Mouse (Mus musculus) skeletal muscle tissue, adult 2 months (tissue): ENCODE results near the gene Pld4.

ENCODE experiments used
- DNase-seq: peaks from one replicate; pipeline ENCODE4 v3.0.0-alpha.2; 2012; ENCODE audit warnings: low read depth, low spot score

The Pld4 gene

GRCm38 (mm10) chr12:112760154-112760926, at the start of gene Pld4:
Gene Pld4, plus strand, starts transcription at chr12:112760655.
- DNase-seq: no peak

- no peak for DNase-seq
Measured at GRCm38 (mm10) chr12:112713984-112714383, 46.5 kb upstream of the Pld4 start.

DNA sequence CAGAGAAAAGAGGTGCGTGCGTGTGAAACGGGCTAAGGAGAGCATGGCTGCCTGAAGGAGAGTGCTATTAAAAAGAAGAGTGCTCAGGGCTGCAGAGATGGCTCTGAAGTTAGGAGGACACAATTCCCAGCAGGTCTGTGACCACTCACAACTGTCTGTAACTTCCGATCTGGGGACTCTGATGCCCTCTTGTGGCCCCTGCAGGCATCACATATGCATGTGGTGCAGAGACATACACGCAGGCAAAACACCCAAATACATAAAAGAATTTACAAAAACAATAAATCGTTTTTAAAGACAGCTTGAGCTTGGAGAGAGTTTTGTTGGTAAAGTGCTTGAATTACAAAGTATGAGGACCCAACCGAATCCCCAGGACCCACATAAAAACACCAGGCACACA, 43.3 kb upstream of the Pld4 start:
- DNase-seq: no peak

- no peak for DNase-seq
Measured at GRCm38 (mm10) chr12:112718995-112719394, 41.5 kb upstream of the Pld4 start.

DNA sequence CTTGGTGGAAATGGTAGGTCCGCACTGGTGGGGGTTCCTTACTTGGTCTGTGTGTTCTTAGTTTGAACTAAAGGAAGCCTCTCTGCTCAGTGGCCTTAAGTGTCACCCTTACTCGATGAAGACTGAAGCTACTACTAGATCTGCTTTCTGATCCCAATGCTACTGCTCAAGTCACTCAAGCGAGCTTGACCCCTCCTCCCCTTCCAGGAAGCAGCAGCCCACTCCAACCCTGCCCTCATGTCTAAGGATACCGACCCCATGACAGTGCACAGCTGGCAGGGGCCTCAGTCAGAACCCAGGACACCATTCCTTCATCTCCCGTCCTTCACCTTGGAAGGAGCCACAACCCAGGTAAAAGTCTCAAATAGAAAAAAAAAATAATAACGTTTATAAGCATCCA, 40.2 kb upstream of the Pld4 start, which contains the start of gene Cep170b:
Gene Cep170b (plus strand): TSS at position 240 of the 400 bp plus-strand sequence.
- no peak for DNase-seq

DNA sequence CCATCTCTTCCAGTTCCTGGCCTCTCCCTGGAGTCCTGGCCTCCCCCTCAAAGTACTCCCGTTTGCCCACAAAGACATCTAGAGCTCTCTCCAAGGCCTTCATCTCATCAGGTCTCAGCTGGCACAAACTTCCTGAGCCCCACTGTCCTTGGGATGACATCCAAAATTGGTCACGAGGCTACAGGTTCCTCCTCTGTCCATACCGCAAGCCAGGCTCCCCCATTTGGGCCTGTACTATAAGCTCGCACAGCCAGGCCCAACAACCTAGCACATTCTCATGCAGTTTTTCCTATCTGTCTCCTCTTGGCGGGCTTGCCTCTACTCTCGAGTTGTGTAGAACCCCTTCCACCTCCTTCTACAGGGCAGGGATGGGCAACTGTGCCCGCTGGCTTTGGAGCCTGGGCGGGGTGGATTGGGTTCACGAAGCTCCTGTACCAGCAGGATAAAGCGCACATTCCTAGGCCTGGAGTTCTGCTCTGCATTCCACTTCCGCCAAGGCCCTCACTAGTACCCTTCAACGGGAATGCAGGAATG, 39.5 kb upstream of the Pld4 start:
- no peak for DNase-seq

- DNase-seq: no peak
Measured at GRCm38 (mm10) chr12:112721424-112722239, 38.8 kb upstream of the Pld4 start.

- no peak for DNase-seq
Measured at GRCm38 (mm10) chr12:112722240-112723027, 38.0 kb upstream of the Pld4 start.

- no peak for DNase-seq
Measured at GRCm38 (mm10) chr12:112723028-112723330, 37.5 kb upstream of the Pld4 start.

DNA sequence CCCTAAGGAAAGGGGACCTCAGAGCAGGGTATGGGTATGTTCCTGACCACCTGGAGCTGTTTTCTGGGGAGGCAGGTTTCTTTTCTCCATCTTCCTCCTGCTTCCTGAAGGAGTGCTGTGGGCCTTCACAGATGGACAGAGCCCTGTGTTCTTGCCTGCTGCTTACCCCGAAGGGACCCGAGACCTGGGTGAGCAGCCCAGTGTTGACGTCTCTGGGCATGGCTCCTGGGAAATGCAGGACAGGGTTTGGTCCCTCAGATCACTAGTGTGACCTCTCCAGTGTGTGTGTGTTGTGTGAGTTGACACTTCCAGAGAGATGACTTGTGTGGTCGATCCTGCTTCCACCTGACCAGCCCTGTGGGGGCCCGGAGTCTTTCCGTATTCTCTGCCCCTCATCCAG, 37.0 kb upstream of the Pld4 start:
- DNase-seq: no peak

DNA sequence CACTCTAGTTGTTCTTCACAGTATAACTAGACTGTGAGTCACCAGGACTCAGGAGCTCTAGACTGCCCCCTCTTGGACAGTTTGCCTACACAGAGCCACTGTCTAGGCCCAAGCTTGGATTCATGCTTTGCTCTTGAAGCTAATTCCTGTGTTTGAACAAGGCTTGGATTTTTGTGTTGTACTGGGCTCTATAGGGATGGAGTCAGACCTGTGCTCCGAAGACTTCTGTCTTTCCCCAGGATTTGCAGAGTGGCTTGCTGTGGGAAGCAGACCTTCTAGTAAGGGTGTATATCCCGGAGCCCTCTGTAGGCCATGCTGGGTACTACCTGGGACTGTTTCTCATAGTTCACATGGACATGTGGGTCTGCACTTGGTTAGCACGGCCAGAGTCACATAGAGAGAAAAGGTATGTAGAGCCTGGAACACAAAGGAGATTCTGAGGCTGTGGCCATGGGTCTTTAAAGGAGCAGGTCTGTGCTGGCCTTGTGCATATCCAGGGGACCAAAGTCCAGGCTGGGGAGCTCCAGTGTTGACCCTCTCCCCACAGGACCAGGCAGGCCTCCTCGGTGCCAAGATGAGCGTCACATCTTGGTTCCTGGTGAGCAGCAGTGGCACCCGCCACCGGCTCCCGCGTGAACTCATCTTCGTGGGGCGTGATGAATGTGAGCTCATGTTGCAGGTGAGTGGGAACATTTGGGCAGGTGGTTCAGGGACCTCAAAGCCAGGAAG, 36.2 kb upstream of the Pld4 start:
- no peak for DNase-seq

- DNase-seq: no peak
Measured at GRCm38 (mm10) chr12:112727801-112728200, 32.7 kb upstream of the Pld4 start.

- DNase-seq: no peak
Measured at GRCm38 (mm10) chr12:112730808-112731207, 29.6 kb upstream of the Pld4 start.

DNA sequence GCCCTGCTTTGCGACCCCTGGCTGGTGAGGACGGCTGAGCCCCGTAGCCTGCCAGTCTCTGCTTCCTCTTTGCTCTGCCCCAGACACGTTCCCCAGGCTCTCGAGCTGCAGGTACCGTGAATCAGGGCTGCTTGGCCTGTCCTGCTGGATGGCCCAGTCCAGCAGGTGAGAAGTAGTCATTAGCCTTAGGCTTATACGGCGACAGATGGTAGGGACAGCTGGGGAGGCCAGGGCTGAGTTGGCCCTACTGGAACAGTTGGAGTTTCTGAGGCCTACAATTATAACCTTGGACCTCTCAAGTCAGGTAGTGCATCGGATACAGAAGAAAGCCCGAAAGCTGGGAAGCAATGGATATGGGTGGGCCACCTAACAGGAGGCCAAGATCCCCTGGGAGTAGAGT, 27.9 kb upstream of the Pld4 start:
- DNase-seq: no peak

DNA sequence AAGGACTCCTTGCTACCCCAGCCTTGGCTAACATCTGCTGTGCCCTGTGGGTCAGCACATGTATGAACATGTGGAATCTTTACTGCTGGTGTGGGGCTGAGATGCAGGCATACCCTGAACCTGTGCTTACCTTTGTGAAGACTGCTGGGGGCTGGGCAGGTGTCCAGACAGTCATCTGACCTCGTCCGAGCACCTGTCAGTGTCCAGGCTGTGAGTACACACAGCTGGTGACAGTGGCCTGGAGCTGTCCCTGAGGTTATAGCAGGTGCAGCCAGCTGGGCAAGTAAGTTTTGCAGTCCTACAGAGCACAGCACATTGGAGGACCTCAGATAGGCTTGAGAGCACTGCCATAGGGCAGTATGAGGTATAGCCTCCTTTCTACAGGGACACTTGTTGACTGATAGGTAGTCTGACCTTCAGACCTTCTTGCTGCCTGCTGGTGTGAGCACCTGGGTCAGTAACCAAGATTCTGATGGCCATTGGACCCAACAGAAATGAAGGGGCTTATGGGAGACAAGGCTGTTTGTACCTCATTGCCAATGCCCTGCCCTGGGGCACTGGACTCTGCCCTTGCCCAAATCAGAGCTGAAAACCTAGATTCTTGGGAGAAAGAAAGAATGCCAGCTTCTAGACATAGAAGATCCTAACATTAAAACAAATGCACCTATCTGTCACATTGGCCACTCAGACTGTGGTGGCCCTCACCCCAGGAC, 26.2 kb upstream of the Pld4 start:
- no peak for DNase-seq

DNA sequence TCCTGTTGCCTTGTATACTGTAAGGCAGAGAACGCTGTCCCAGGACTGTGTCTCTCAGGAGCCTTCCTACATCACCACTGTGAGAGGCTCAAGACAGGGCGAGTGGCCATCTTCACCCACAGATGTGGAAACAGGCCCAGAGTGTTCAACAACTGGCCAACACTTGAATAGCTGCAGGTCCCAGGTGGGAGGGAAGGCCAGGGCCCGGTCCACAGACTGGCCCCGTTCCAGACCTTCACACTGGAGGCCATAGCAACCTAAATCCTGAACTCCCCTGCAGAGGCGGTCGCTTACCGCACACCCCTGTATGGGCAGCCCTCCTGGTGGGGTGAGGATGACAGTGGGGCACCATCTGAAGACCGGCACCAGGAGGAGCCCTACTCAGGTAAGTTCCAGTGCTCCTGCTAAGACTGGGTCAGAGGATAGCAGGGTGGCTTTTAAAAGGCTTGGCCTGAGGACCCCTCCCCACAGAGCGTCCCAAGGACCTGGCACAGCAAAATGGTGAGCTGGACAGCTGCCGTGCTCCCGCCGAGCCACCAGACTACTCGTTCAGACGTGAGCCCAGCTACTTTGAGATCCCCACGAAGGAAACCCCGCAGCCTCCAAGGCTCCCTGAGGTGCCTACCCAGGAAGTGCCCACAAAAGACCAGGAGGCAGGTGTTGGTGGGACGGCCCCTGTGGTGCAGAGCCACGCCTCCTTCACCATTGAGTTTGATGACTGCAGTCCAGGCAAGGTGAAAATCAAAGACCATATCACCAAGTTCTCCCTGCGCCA, 25.4 kb upstream of the Pld4 start:
- DNase-seq: no peak

DNA sequence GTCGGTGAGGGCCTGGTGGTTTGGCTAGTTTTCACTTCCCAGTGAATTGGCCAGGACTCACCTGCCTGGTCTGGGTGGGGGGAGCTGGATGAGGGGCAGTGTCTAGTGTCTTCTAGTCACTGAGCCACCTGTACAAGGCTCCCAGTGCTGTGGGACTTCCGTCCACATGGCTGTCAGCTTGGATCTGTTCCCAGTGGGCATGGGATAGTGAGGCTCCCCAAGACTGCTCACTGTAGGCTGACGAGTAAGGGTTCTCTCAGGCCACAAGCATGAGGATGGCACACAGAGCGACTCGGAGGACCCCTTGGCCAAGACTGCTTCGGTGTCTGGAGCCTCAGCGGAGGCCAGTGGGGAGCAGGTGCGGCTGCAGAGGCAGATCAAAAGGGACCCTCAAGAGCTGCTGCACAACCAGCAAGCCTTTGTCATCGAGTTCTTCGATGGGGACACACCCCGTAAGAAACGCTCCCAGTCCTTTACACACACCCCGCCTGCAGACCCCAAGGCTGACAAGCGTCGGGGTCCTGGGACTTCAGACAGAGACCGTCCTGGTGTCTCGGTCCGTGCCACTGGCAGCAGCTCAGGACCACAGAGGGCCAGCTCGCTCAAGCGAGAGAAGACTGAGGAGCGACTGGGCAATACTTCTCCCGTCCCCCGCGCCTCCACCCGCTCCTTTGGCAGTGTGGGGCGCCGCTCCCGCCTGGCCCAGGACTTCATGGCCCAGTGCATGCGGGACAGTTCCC, 24.4 kb upstream of the Pld4 start:
- no peak for DNase-seq

- DNase-seq: no peak
Measured at GRCm38 (mm10) chr12:112736636-112736925, 23.9 kb upstream of the Pld4 start.

- DNase-seq: no peak
Measured at GRCm38 (mm10) chr12:112737081-112737480, 23.4 kb upstream of the Pld4 start.
